Mouse (Mus musculus): ENCODE measurements around the gene Pnpla8. TPM values are rescaled to one million over a fixed set of nuclear protein-coding genes. Genes with fewer than 3 reads are reported as not detected.
A peak's percentile ranks its signal among the peaks of the same experiment; 100 is the strongest.
"Not testable (repeated sequence)": the region's sequence is repeated elsewhere in the genome, so short reads cannot be mapped to it uniquely, and the experiment has no call there.

Gene Pnpla8
- 65.1 and 71.8 TPM in 2 replicates for polyA plus RNA-seq (2015; fragmentation: Nextera tagmentation; extraction: Ambion mirVana)

GRCm38 (mm10) chr12:44221070-44221469 is at the start of gene Pnpla8:
Gene Pnpla8, plus strand, starts transcription at chr12:44221370.
- H3K9me3 ChIP-seq (replicated peaks); ATAC-seq (replicated peaks; ENCODE audit: low FRiP score); H3K4me1 ChIP-seq; H3K36me3 ChIP-seq; H3K27ac ChIP-seq; H3K27me3 ChIP-seq: not testable (repeated sequence)
- Histone ChIP-seq H3K4me2 (peak within 1 kb of the TSS; percentile 91), H3K9ac (peak within 1 kb of the TSS; percentile 60), H3K4me3 (replicated peaks) (peak within 1 kb of the TSS; percentile 71)
- 95% methylated on average over 2 of the region's 2 CpGs for WGBS

- no peaks in the 10 kb centered on the region for H3K36me3 ChIP-seq
- 37% methylated on average over 10 of the region's 10 CpGs for WGBS
- peak; percentile 66; the same call in 1 of the 2 replicates for ATAC-seq (replicated peaks; ENCODE audit: low FRiP score)
- H3K4me1 ChIP-seq: 0 out of 2 replicates have a peak, but pooled peaks cover 4% of the 10 kb centered on the region
- H3K4me2 ChIP-seq: peak overlapping the region; percentile 19; the same call in 1 of the 2 replicates
- H3K27me3 ChIP-seq: no peaks in the 10 kb centered on the region
- H3K27ac ChIP-seq: no peak overlapping the region
- H3K9ac ChIP-seq: no peak overlapping the region
- H3K4me3 ChIP-seq (replicated peaks): no peak overlapping the region
- H3K9me3 ChIP-seq (replicated peaks): no peaks in the 10 kb centered on the region
Measured at GRCm38 (mm10) chr12:44176331-44177037, 44.7 kb upstream of the Pnpla8 start.

GRCm38 (mm10) chr12:44177038-44177355 is 44.2 kb upstream of the Pnpla8 start:
- Histone ChIP-seq H3K9me3 (replicated peaks) (no peaks in the 10 kb centered on the region), H3K36me3 (no peaks in the 10 kb centered on the region), H3K4me2 (no peak overlapping the region), H3K9ac (no peak overlapping the region), H3K4me1 (0 out of 2 replicates have a peak, but pooled peaks cover 4% of the 10 kb centered on the region), H3K27ac (no peak overlapping the region), H3K27me3 (no peaks in the 10 kb centered on the region), H3K4me3 (replicated peaks) (no peak overlapping the region)
- 89% methylated on average over 2 of the region's 2 CpGs for WGBS
- ATAC-seq (replicated peaks; ENCODE audit: low FRiP score): no peak

DNA sequence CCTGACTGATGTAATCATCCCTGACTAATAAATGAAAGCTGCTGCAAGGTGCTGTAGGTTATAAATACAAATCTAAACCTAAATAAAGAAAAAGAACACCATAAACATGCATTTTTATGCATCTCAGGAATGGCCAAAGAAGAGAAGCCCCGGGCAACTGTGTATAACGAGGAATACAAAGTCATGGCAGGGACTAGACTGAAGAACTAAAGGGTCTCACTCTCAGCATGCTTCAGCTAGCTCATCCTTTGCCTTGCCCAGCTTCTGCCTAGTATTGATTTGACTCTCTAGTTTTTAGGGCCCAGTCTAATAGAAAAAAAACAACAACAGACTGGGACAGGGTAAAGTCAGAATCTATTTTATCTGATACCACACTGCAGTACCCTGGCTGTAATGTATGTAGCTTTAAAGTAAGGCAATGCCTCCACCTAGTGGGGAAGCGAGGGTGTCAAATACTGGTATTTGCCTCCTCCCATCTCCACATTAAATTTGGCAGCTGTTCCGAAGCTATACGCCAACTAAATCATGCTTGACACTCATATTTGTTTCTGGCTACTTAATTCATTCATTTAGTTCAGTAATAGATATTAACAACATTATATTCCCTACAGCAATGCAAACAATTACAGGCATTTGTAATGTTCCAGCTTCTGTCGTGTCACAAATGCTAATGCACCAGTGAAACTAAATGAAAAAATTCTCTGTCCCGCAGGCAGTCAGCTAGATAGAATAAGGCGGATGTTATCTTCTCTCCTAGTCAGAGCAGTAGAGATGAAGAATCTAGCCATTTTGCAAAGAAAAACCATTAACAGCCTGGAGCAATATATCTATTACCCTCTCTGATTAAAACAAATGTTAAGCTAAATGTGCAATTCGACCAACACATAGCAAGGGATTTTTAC is 39.8 kb upstream of the Pnpla8 start:
- 45% methylated on average over 9 of the region's 9 CpGs for WGBS
- Histone ChIP-seq H3K4me2 (no peak overlapping the region), H3K4me1 (0 out of 2 replicates have a peak, but pooled peaks cover 1% of the 10 kb centered on the region), H3K4me3 (replicated peaks) (no peak overlapping the region), H3K27ac (no peak overlapping the region), H3K9me3 (replicated peaks) (no peaks in the 10 kb centered on the region), H3K27me3 (no peaks in the 10 kb centered on the region), H3K36me3 (no peaks in the 10 kb centered on the region), H3K9ac (no peak overlapping the region)
- peak; percentile 82; the same call in 1 of the 2 replicates for ATAC-seq (replicated peaks; ENCODE audit: low FRiP score)

GRCm38 (mm10) chr12:44197873-44198525 is 23.2 kb upstream of the Pnpla8 start:
- Histone ChIP-seq H3K4me1 (no peaks in the 10 kb centered on the region), H3K4me2 (no peak overlapping the region), H3K36me3 (no peaks in the 10 kb centered on the region), H3K4me3 (replicated peaks) (no peak overlapping the region), H3K9ac (no peak overlapping the region), H3K9me3 (replicated peaks) (no peaks in the 10 kb centered on the region), H3K27me3 (no peaks in the 10 kb centered on the region), H3K27ac (no peak overlapping the region)
- WGBS: 36% methylated on average over 4 of the region's 4 CpGs
- ATAC-seq (replicated peaks; ENCODE audit: low FRiP score): 0 out of 2 replicates have a peak, but pooled peaks have one; percentile 33

DNA sequence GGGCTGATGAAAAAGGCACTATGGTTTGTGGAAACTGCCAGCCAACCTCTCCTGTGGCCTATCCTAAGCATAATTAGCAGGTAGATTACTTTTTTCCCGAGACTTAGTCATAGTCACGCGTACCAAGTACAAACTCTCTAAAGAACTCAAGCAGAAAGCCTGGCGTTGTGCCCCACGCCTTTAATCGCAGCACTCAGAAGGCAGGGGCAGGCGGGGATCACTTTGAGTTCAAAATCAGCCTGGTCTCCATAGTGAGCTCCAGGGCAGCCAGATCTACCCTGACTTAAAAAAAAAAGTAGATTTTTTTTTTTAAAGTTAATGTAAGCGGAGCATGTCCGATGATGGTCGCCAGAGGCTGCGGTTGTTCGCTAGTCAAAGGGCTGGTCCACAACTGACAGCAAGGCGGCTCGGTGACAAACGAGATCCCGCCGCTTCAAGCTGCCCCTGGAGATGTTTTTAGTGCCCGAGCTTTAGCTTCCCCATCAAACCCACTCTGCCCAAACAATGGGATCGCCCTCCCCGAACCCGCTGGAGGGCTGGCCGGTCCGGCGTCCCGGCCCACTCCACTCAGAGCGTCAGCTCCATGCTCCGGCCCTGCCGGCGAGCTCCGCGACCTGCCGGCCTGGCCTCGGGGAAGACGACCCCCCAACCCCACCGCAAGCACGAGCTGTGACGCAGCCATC is 11.9 kb upstream of the Pnpla8 start:
- WGBS: under 1% methylated on average over 37 of the region's 37 CpGs
- Histone ChIP-seq H3K4me2 (peak overlapping the region; percentile 75), H3K9ac (peak overlapping the region; percentile 89), H3K27me3 (no peaks in the 10 kb centered on the region), H3K4me3 (replicated peaks) (peak overlapping the region; percentile 97), H3K36me3 (peaks cover 11% of the 10 kb centered on the region), H3K27ac (peak overlapping the region; percentile 89), H3K9me3 (replicated peaks) (no peaks in the 10 kb centered on the region), H3K4me1 (peaks cover 8% of the 10 kb centered on the region; the same call in 1 of the 2 replicates)
- ATAC-seq (replicated peaks; ENCODE audit: low FRiP score): peak; percentile 44

DNA sequence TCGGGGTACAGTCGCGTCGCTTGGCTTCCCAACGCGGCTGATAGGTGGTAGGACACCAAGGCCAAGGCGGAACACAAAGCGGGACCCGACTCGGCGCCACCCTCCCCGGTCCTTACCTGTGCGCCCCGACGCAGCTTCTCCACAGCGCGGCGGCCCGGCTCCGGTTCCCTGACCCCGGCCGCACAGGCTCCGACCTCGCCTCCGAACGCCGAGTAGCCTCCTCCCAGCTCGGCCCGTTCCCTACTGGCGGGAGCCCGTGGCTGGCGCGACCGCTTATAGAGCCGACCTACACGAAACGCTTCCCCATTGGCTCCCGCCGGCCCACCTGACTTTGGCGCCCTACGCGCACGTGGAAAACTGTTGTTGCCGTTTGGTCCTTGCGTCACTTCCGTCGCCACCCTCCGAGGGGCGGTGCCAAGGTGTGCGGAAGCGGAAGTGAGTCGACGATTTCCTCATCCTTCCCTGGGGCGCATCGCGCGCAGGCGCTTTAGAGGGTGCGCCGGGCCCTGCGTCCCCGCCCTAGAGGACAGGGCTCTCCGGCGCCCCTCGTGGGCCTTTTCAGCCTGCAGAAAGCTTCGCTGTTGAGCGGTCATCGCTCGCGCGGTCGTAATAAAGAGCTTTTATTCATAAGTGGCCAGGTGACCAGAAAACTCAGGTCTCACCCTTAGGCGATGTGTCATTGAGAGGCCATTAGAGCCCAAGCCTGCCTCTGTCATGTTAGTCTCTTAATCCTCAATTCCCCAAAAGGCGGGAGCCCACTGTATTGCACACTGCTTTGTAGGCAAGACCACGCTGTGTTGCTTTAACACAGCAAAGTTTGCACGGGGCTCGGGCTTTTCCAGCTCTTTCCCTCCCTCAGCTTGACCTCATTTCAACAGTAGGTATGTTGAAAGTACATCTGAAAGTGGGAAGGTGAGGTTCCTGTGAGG is 11.1 kb upstream of the Pnpla8 start, which contains the start of gene Dnajb9:
TSS of gene Dnajb9 (minus strand) at position 503 of the 929 bp plus-strand sequence.
- peaks cover 7% of the 10 kb centered on the region for H3K36me3 ChIP-seq
- H3K27ac ChIP-seq: peak within 1 kb of the TSS; percentile 89
- ATAC-seq (replicated peaks; ENCODE audit: low FRiP score): peak; percentile 99
- peaks cover 8% of the 10 kb centered on the region; the same call in 1 of the 2 replicates for H3K4me1 ChIP-seq
- H3K4me3 ChIP-seq (replicated peaks): peak within 1 kb of the TSS; percentile 97
- no peaks in the 10 kb centered on the region for H3K27me3 ChIP-seq
- peak within 1 kb of the TSS; percentile 89 for H3K9ac ChIP-seq
- H3K4me2 ChIP-seq: peak within 1 kb of the TSS; percentile 75
- whole genome bisulfite sequencing: under 1% methylated on average over 77 of the region's 77 CpGs
- no peaks in the 10 kb centered on the region for H3K9me3 ChIP-seq (replicated peaks)

DNA sequence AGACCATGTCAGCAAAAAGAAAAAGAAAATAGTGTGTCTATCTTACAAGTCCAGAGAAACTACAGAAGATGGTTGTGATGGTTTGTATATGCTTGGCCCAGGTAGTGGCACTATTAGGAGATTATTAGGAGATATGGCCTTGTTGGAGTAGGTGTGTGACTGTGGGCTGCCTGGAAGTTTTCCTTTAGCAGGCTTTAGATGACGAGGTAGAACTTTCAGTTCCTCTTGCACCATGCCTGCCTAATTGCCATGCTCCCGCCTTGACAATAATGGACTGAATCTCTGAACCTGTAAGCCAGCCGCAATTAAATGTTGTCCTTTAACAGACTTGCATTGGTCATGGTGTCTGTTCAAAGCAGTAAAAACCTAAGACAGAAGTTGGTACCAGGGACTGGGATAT is 9.6 kb upstream of the Pnpla8 start:
- Histone ChIP-seq H3K4me1 (peaks cover 8% of the 10 kb centered on the region; the same call in 1 of the 2 replicates), H3K27ac (no peak overlapping the region), H3K27me3 (no peaks in the 10 kb centered on the region), H3K4me2 (no peak overlapping the region), H3K9ac (no peak overlapping the region), H3K36me3 (no peaks in the 10 kb centered on the region), H3K9me3 (replicated peaks) (no peaks in the 10 kb centered on the region), H3K4me3 (replicated peaks) (no peak overlapping the region)
- 92% methylated on average over 3 of the region's 3 CpGs for WGBS
- no peak for ATAC-seq (replicated peaks; ENCODE audit: low FRiP score)

GRCm38 (mm10) chr12:44221651-44222356 is 634 bp downstream of the Pnpla8 start:
- peak; percentile 73; the same call in 1 of the 2 replicates for ATAC-seq (replicated peaks; ENCODE audit: low FRiP score)
- 2% methylated on average over 89 of the region's 89 CpGs for WGBS

GRCm38 (mm10) chr12:44223044-44223443 is 1.9 kb downstream of the Pnpla8 start:
- Histone ChIP-seq H3K4me3 (replicated peaks) (no peak overlapping the region), H3K9ac (no peak overlapping the region), H3K27me3 (no peaks in the 10 kb centered on the region), H3K4me2 (no peak overlapping the region), H3K4me1 (no peaks in the 10 kb centered on the region), H3K27ac (no peak overlapping the region), H3K9me3 (replicated peaks) (no peaks in the 10 kb centered on the region), H3K36me3 (no peaks in the 10 kb centered on the region)
- 70% methylated on average over 3 of the region's 3 CpGs for WGBS
- ATAC-seq (replicated peaks; ENCODE audit: low FRiP score): 0 out of 2 replicates have a peak, but pooled peaks have one; percentile 9

More at GRCm38 (mm10) chr12:44221651-44222356, 634 bp downstream of the Pnpla8 start:
- Histone ChIP-seq H3K9ac (peak overlapping the region; percentile 60), H3K27ac (no peak overlapping the region), H3K36me3 (no peaks in the 10 kb centered on the region), H3K4me2 (peak overlapping the region; percentile 91), H3K9me3 (replicated peaks) (no peaks in the 10 kb centered on the region), H3K4me1 (no peaks in the 10 kb centered on the region), H3K4me3 (replicated peaks) (peak overlapping the region; percentile 71), H3K27me3 (no peaks in the 10 kb centered on the region)
